Mouse (Mus musculus) MEL (cell line): ENCODE results near the gene Fermt1. TPM values are rescaled to one million over a fixed set of nuclear protein-coding genes. Genes with fewer than 3 reads are reported as not detected.
A peak's percentile ranks its signal among the peaks of the same experiment; 100 is the strongest.

Experiments used
- DNase-seq: peaks from one replicate; pipeline ENCODE4 v3.0.0; 2011; ENCODE audit warnings: low read depth, low spot score
- H3K27ac ChIP-seq: 2 replicates; pipeline ENCODE4 v1.5.1; 2012; ENCODE audit warnings: low read depth, mild to moderate bottlenecking, control low read depth, low read length, moderate library complexity; ENCODE audit not compliant: control insufficient read depth
- H3K27me3 ChIP-seq, 2 experiments: fragments of 150-350 bp in 1 of 2; sonication (generic) in 1 of 2; 2 replicates each; pipeline ENCODE4 v1.6.1; 2012; ENCODE audit warnings: low read length in 2 of 2, mild to moderate bottlenecking in 2 of 2, improper control_type of control experiment in 1 of 2, moderate library complexity in 1 of 2; ENCODE audit not compliant: insufficient read depth in 2 of 2, control insufficient read depth in 1 of 2
- H3K36me3 ChIP-seq, 2 experiments: 2 replicates each; pipeline ENCODE4 v1.6.1; 2012 to 2014; ENCODE audit warnings: low read length in 2 of 2, improper control_type of control experiment in 1 of 2, inconsistent platforms in 1 of 2, mild to moderate bottlenecking in 1 of 2; ENCODE audit not compliant: insufficient read depth in 2 of 2, control insufficient read depth in 1 of 2
- H3K4me1 ChIP-seq, 2 experiments: fragments of 150-350 bp in 1 of 2; sonication (generic) in 1 of 2; 2 replicates each; pipeline ENCODE4 v1.6.1; 2012; ENCODE audit warnings: low read length in 2 of 2, improper control_type of control experiment in 1 of 2, mild to moderate bottlenecking in 1 of 2; ENCODE audit not compliant: insufficient read depth in 2 of 2, control insufficient read depth in 1 of 2
- H3K4me3 ChIP-seq, 2 experiments: fragments of 150-350 bp in 1 of 2; sonication (generic) in 1 of 2; 2 replicates each; pipeline ENCODE4 v1.5.1; 2012; ENCODE audit warnings: low read depth in 2 of 2, low read length in 2 of 2, mild to moderate bottlenecking in 2 of 2, moderate library complexity in 2 of 2, control low read depth in 1 of 2, improper control_type of control experiment in 1 of 2; ENCODE audit not compliant: control insufficient read depth in 1 of 2, insufficient read depth in 1 of 2
- H3K79me2 ChIP-seq: 2 replicates; pipeline ENCODE4 v1.6.1; 2012; ENCODE audit warnings: mild to moderate bottlenecking, low read length, moderate library complexity; ENCODE audit not compliant: control insufficient read depth, poor library complexity, insufficient read depth
- H3K9ac ChIP-seq: 2 replicates; pipeline ENCODE4 v1.6.1; 2012; ENCODE audit warnings: low read depth, mild to moderate bottlenecking, control low read depth, low read length, moderate library complexity; ENCODE audit not compliant: control insufficient read depth, poor library complexity, severe bottlenecking
- H3K9me3 ChIP-seq: fragments of 150-350 bp; sonication (generic); replicated peaks from 2 replicates; pipeline ENCODE4 v1.6.1; 2012; ENCODE audit warnings: mild to moderate bottlenecking, low read length, improper control_type of control experiment, moderate library complexity; ENCODE audit not compliant: insufficient read depth
- CHD2 ChIP-seq: IDR thresholded peaks from 2 replicates; pipeline ENCODE4 v1.6.1; 2011; ENCODE audit warnings: low read length, improper control_type of control experiment
- CTCF ChIP-seq, 3 experiments: IDR thresholded peaks in 2 of 3; conservative IDR thresholded peaks in 1 of 3; 2 replicates each; pipeline ENCODE4 v1.5.1; 2011 to 2012; ENCODE audit warnings: low read length in 3 of 3, low read depth in 2 of 3, mild to moderate bottlenecking in 2 of 3, improper control_type of control experiment in 1 of 3, inconsistent platforms in 1 of 3, mixed read lengths in 1 of 3, moderate library complexity in 1 of 3; ENCODE audit not compliant: control insufficient read depth in 1 of 3, insufficient read depth in 1 of 3, poor library complexity in 1 of 3, severe bottlenecking in 1 of 3
- E2F4 ChIP-seq: IDR thresholded peaks from 2 replicates; pipeline ENCODE4 v1.6.1; 2011; ENCODE audit warnings: low read depth, low read length, improper control_type of control experiment, borderline replicate concordance
- ETS1 ChIP-seq: IDR thresholded peaks from 2 replicates; pipeline ENCODE4 v1.6.1; 2012; ENCODE audit warnings: low read depth, mild to moderate bottlenecking, inconsistent platforms, low read length, improper control_type of control experiment, moderate library complexity
- HCFC1 ChIP-seq: IDR thresholded peaks from 2 replicates; pipeline ENCODE4 v1.6.1; 2012; ENCODE audit warnings: low read depth, mild to moderate bottlenecking, inconsistent platforms, low read length, improper control_type of control experiment, moderate library complexity
- JUND ChIP-seq: IDR thresholded peaks from 2 replicates; pipeline ENCODE4 v1.6.1; 2011; ENCODE audit warnings: low read depth, mild to moderate bottlenecking, improper control_type of control experiment, low read length
- KAT2A ChIP-seq: conservative IDR thresholded peaks from 2 replicates; pipeline ENCODE4 v1.6.1; 2012; ENCODE audit warnings: low read depth, low read length, improper control_type of control experiment, inconsistent platforms
- MAFK ChIP-seq: IDR thresholded peaks from 2 replicates; pipeline ENCODE4 v1.6.1; 2011; ENCODE audit warnings: low read depth, mild to moderate bottlenecking, low read length, improper control_type of control experiment, borderline replicate concordance
- MAZ ChIP-seq: IDR thresholded peaks from 2 replicates; pipeline ENCODE4 v1.6.1; 2012; ENCODE audit warnings: low read depth, mild to moderate bottlenecking, inconsistent platforms, low read length, improper control_type of control experiment
- MXI1 ChIP-seq: IDR thresholded peaks from 2 replicates; pipeline ENCODE4 v1.6.1; 2011; ENCODE audit warnings: mild to moderate bottlenecking, low read depth, low read length, improper control_type of control experiment
- MYB ChIP-seq: IDR thresholded peaks from 2 replicates; pipeline ENCODE4 v1.6.1; 2011; ENCODE audit warnings: mild to moderate bottlenecking, low read depth, low read length, improper control_type of control experiment
- MYC ChIP-seq: IDR thresholded peaks from 2 replicates; pipeline ENCODE4 v1.6.1; 2011; ENCODE audit warnings: low read depth, mild to moderate bottlenecking, low read length, improper control_type of control experiment, moderate library complexity
- NELFE ChIP-seq: IDR thresholded peaks from 2 replicates; pipeline ENCODE4 v1.6.1; 2011; ENCODE audit warnings: low read depth, low read length, improper control_type of control experiment
- POLR2A ChIP-seq, 2 experiments: IDR thresholded peaks; 2 replicates each; pipeline ENCODE4 v1.6.1; 2011 to 2012; ENCODE audit warnings: low read length in 2 of 2, mild to moderate bottlenecking in 2 of 2, control low read depth in 1 of 2, improper control_type of control experiment in 1 of 2, low read depth in 1 of 2, moderate library complexity in 1 of 2; ENCODE audit not compliant: control insufficient read depth in 1 of 2, insufficient read depth in 1 of 2, poor library complexity in 1 of 2
- POLR2AphosphoS5 ChIP-seq: IDR thresholded peaks from 2 replicates; pipeline ENCODE4 v1.6.1; 2012; ENCODE audit warnings: low read depth, borderline replicate concordance, mild to moderate bottlenecking, inconsistent platforms, low read length, moderate library complexity, mixed read lengths
- RAD21 ChIP-seq: IDR thresholded peaks from 2 replicates; pipeline ENCODE4 v1.6.1; 2011; ENCODE audit warnings: mild to moderate bottlenecking, low read depth, low read length, improper control_type of control experiment
- SIN3A ChIP-seq: IDR thresholded peaks from 2 replicates; pipeline ENCODE4 v1.6.1; 2012; ENCODE audit warnings: low read length, improper control_type of control experiment, inconsistent platforms
- SMC3 ChIP-seq: IDR thresholded peaks from 2 replicates; pipeline ENCODE4 v1.6.1; 2011; ENCODE audit warnings: low read depth, low read length, improper control_type of control experiment
- TAL1 ChIP-seq: IDR thresholded peaks from 2 replicates; pipeline ENCODE4 v1.6.1; 2012; ENCODE audit warnings: mild to moderate bottlenecking, inconsistent platforms, low read length, moderate library complexity, mixed read lengths
- TBP ChIP-seq: IDR thresholded peaks from 2 replicates; pipeline ENCODE4 v1.8.0; 2011; ENCODE audit warnings: low read depth, low read length, improper control_type of control experiment
- TCF12 ChIP-seq: IDR thresholded peaks from 2 replicates; pipeline ENCODE4 v1.6.1; 2014; ENCODE audit warnings: low read depth, mild to moderate bottlenecking, inconsistent platforms, low read length, improper control_type of control experiment, moderate library complexity
- ZC3H11A ChIP-seq: IDR thresholded peaks from 2 replicates; pipeline ENCODE4 v1.6.1; 2012; ENCODE audit warnings: low read depth, mild to moderate bottlenecking, inconsistent platforms, low read length, improper control_type of control experiment
- ZKSCAN1 ChIP-seq: IDR thresholded peaks from 2 replicates; pipeline ENCODE4 v1.6.1; 2012; ENCODE audit warnings: low read depth, mild to moderate bottlenecking, inconsistent platforms, low read length, improper control_type of control experiment, moderate library complexity
- polyA plus RNA-seq, 2 experiments: library from polyadenylated mRNA; stranded (reverse) in 1 of 2; unstranded in 1 of 2; fragments of >175 nt in 1 of 2; fragments of >200 nt in 1 of 2; gene quantifications; 2 replicates each; pipeline versions ENCODE4 v1.2.1 to v1.2.4; 2012; ENCODE audit warnings: low replicate concordance in 2 of 2, low read depth in 1 of 2; ENCODE audit not compliant: insufficient read length in 2 of 2, insufficient read depth in 1 of 2, missing spikeins in 1 of 2
- total RNA-seq: library from RNA; depleted of rRNA; stranded (reverse); fragments of 300-350 nt; gene quantifications from 2 replicates; pipeline ENCODE4 v1.2.3, GENCODE M21; 2012

The Fermt1 gene
- total and polyA plus RNA-seq, 3 experiments: not detected

DNA sequence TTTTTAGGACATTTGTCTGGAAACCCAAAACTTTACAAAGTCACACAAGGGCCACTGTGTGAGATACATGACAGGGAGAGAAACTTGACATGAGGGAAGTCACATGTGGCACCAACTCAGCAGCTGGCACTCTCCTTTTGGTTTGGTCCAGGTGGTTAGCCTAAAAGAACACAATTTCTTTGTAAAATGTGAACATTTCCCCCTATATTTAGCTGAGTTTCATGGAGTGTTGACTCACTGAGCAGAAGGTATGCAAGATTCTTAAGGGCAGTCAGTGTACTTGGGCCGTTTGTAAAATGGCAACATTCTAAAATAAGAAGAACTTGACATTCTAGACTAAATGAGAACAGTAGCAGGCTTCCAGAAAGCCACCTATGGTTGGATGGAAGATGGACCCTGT lies 30.9 kb downstream of the Fermt1 start:
- Histone ChIP-seq H3K27me3 (no peaks in the 10 kb centered on the region), H3K79me2 (no peaks in the 10 kb centered on the region), H3K36me3 (no peaks in the 10 kb centered on the region), H3K9me3 (no peaks in the 10 kb centered on the region), H3K27ac (no peak overlapping the region), H3K4me3 (no peak overlapping the region), H3K9ac (no peak overlapping the region), H3K4me1 (no peaks in the 10 kb centered on the region)
- DNase-seq: no peak
- TF ChIP-seq MYB: no peak
- no peak for TF ChIP-seq TBP
- TF ChIP-seq SIN3A: no peak

DNA sequence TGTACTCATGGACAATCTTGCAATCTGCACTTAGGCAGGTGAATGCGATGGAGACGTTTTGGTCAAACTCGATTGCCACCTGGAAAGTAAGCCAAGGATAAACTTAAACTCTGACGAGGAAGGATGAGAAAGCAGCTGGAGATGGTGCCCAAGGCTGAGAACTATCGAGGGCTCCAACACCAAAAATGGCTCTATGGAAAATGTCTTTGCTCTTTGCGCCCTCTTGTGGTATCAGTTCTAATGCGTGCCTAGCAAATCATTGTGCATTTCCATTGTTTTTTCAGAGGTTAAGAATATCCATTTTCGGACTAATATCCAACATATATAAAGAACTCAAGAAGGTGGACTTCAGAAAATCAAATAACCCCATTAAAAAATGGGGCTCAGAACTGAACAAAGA lies 38.9 kb downstream of the Fermt1 start:
- Histone ChIP-seq H3K27me3 (no peaks in the 10 kb centered on the region; a peak in 1 of 4 replicates), H3K36me3 (no peaks in the 10 kb centered on the region), H3K9me3 (no peaks in the 10 kb centered on the region), H3K27ac (no peak overlapping the region), H3K4me1 (no peaks in the 10 kb centered on the region), H3K79me2 (no peaks in the 10 kb centered on the region), H3K9ac (no peak overlapping the region), H3K4me3 (no peak overlapping the region)
- peak; percentile 68 for TF ChIP-seq SMC3
- TF ChIP-seq JUND: no peak
- peak; percentile 73 for TF ChIP-seq RAD21
- TF ChIP-seq POLR2A (IDR thresholded peaks at IDR 0.05; ENCODE audit: control insufficient read depth in 1 of 2, insufficient read depth in 1 of 2, low read depth in 1 of 2, low read length in 2 of 2, poor library complexity in 1 of 2): no peak
- TF ChIP-seq MAZ: no peak
- TF ChIP-seq CTCF (IDR thresholded peaks at IDR 0.05 in 2 of 3, conservative IDR thresholded peaks at IDR 0.05 in 1 of 3; ENCODE audit: control insufficient read depth in 1 of 3, insufficient read depth in 1 of 3, low read depth in 2 of 3, low read length in 3 of 3, poor library complexity in 1 of 3, severe bottlenecking in 1 of 3): peak; percentile 38 to 67 (median 51)
- peak; percentile 44; the same call in 1 of the 2 replicates for TF ChIP-seq ZC3H11A
- no peak for TF ChIP-seq HCFC1
- no peak for TF ChIP-seq MYB
- no peak for TF ChIP-seq POLR2AphosphoS5
- peak; percentile 54 for DNase-seq

DNA sequence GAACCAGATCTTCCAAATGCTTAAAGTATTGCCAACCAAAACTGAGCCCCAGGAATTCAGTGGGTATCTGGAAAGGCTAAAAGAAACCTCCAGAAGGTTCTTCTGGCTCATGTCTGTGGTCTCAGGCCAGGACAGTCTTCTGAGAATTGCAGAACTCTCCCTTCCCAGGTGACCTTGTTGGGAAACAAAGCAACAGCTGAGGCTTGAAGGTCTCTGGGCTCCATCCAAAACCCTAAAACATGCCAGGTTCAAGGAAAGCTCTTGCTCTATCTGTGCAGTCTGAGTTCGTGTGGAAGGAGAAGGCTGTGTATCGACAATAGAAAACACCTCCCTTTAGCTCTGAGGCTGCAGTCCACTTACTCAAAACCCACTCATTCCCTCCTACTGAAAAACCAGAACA lies 40.7 kb downstream of the Fermt1 start:
- no peaks in the 10 kb centered on the region for H3K79me2 ChIP-seq
- H3K27me3 ChIP-seq: no peaks in the 10 kb centered on the region; a peak in 1 of 4 replicates
- H3K27ac ChIP-seq: no peak overlapping the region
- no peaks in the 10 kb centered on the region for H3K4me1 ChIP-seq
- no peaks in the 10 kb centered on the region for H3K9me3 ChIP-seq
- H3K9ac ChIP-seq: no peak overlapping the region
- DNase-seq: no peak
- H3K4me3 ChIP-seq: no peak overlapping the region
- TF ChIP-seq NELFE (no peak), JUND (no peak), ETS1 (no peak), E2F4 (no peak), ZKSCAN1 (no peak), KAT2A (no peak), TAL1 (no peak), MXI1 (no peak), TBP (no peak), ZC3H11A (no peak), MAFK (no peak), TCF12 (no peak), MYC (no peak), CHD2 (no peak)
- no peaks in the 10 kb centered on the region for H3K36me3 ChIP-seq
